Mouse (Mus musculus): ENCODE measurements around the gene Mpp5. TPM values are rescaled to one million over a fixed set of nuclear protein-coding genes. Genes with fewer than 3 reads are reported as not detected.

The Mpp5 gene
- total RNA-seq, 2 experiments from 2014 or later: 18.5 to 21.0 TPM

DNA sequence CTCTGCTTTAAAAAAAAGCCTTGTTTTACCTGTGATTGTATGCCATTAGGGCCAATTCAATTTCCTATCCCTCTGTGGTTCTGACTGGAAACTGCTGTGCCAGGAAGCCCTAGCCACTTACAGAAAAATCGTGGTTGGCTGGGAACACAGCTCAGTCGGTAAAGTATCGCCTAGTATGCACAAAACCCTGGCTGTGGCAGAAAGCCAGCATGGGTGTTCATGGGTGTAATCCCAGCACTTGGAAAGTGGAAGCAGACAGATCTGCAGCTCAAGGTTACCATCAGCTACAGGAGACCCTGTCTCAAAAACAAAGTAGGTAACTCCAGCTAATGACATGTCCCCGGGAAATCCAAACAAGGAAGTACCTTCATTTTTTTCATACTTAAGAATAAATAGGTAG is 91.2 kb downstream of the Mpp5 start:
- DNase-seq (ENCODE audit: low spot score in 2 of 2): no peak

DNA sequence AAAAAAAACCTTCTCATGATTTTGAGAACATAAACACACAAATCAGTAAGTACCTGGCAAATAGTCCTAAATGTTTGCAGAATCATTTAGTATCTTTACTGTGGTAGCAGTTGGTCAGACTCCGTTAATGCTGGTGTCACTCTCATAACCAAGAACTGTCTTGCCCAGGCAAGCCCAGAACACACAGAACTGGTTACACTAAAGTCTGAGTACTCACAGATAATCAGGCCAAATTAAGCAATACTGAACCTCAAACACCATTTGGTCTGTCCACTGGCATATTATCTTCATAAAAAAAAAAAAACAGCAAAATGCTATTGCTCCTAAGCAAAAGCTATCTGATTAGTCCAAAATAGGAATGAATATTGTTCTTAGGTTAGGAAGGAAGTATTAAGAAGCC is 93.7 kb downstream of the Mpp5 start:
- DNase-seq (ENCODE audit: low spot score in 2 of 2): no peak

DNA sequence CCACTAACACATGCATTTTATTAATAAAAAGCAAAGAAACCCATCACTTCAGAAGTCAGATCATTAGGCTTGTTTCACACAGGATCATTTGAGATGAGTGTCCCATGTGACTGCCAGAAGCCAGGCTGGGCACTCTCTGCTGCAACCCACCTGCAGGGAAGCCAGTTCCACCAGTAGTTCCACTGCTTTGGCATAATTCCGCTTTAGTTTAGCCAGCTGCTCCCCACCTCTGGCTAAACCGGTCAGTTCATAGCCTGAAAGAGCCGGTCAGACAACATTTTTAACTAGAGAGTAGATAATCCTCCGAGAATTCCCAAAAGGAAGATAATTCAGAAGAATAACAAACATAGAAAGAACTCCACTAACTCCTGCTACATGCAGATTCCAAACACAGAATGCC is 99.5 kb downstream of the Mpp5 start:
- DNase-seq (ENCODE audit: low spot score in 2 of 2): no peak

- DNase-seq (ENCODE audit: low spot score in 2 of 2): no peak
These were observed 112.3 kb downstream of the Mpp5 start for GRCm38 (mm10) chr12:78860921-78861495.

- DNase-seq (ENCODE audit: low spot score in 2 of 2): peak; percentile 99
These were observed 113.0 kb downstream of the Mpp5 start, which contains the start of the genes Atp6v1d and Eif2s1 for GRCm38 (mm10) chr12:78861496-78862253. Gene Atp6v1d (minus strand): TSS chr12:78861638. Gene Eif2s1 (plus strand): TSS chr12:78861819.

- DNase-seq (ENCODE audit: low spot score in 2 of 2): no peak
These were observed 113.6 kb downstream of the Mpp5 start for GRCm38 (mm10) chr12:78862254-78862730.

DNA sequence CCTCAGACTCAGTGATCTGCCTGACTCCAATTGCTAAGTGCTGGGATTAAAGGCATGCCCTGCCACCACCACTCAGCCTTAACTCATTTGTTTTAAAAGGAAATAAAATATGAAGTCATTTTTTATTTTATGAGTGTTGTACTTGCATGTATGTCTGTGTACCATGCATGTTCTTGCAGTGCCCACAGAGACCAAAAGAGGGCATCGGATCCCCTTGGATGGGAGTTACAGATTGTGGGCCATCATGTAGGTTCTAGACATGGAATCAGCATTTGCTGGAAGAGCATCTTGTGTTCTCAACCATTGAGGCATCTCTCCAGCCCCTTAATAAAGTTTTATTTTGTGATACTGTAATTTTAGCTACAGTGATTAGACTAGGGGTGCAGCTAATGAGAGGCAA is 116.7 kb downstream of the Mpp5 start:
- no peak for DNase-seq (ENCODE audit: low spot score in 2 of 2)

- DNase-seq (ENCODE audit: low spot score in 2 of 2): no peak
These were observed 119.4 kb downstream of the Mpp5 start for GRCm38 (mm10) chr12:78868115-78868514.

- no peak for DNase-seq (ENCODE audit: low spot score in 2 of 2)
These were observed 125.9 kb downstream of the Mpp5 start for GRCm38 (mm10) chr12:78874581-78874980.

DNA sequence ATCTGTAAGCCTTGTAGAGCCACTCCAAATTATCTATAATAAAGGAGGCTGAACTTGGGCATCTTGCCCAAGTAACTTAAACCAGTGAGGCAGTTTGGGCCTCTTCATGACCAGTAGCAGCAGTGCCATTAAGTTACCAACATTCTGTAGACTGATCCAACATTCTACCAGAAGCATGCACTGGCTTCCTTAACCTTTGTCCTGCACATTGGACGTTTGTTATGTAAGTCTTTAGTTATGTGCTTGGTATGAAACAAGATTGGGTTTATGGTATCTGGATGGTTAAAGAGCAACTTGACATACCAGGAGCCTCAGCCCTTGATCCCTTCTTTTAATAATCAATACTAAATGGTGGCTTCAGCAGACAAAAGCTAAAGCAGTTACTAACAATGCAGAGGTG is 141.4 kb downstream of the Mpp5 start:
- no peak for DNase-seq (ENCODE audit: low spot score in 2 of 2)

Other genes with a start within 250 kb of the Mpp5 start
- gene Fam71d, start 57.4 kb upstream of the Mpp5 start, total RNA-seq (2021): 1 to 10 TPM; 1.4 to 1.6 TPM
- gene Atp6v1d, start 112.7 kb downstream of the Mpp5 start, total RNA-seq (2021): 100 to 1,000 TPM; 201 to 213 TPM
- gene Eif2s1, start 112.9 kb downstream of the Mpp5 start, total RNA-seq (2021): 10 to 100 TPM; 59.8 to 61.6 TPM
- gene Plek2, start 158.1 kb downstream of the Mpp5 start, total RNA-seq (2021): under 1 TPM in 1 of 2 experiments, not detected in 1; 0.41 TPM

Measured in layer of hippocampus, postnatal 14 days (tissue).